Mouse (Mus musculus): ENCODE measurements around the gene Zscan22.

DNA sequence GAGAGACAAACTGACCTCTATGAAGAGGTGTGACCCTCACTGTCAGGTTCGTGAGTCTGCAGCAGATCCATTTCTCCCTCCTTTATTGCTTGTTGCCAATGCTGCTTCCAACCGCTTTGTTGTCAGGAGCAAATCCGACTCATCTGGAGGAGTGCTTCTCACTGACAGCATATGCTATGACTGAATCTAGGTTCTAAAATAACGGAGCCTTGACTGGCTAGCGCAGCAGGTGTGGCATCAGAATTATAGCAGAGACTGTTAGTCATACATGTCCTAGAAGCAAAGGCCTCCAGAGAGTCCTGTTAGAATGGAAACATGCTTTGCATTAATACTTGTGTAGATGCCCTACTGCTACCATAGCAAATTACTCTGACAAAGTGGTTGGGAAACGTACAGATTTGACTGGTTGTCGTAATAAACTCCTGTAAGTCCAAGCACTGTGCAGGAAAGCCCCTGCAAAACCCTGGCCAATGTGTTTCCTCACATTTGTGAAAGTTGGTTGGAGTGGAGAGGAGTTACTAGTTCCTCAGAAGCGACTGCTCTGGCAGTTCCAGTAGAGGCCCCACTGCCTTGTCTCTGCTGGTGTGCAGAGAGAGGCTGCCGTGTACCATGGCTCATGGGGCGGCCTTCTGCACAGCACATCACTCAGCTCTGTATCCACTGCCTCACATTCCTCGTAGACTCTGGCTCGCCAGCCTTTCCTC, 10.9 kb upstream of the Zscan22 start:
- TF ChIP-seq EP300 (IDR thresholded peaks at IDR 0.05; ENCODE audit: low read depth), result no peak
- no peak for TF ChIP-seq CTCF (IDR thresholded peaks at IDR 0.05; ENCODE audit: low read depth)
